Mouse (Mus musculus): ENCODE measurements around the gene Polr3g. TPM values are rescaled to one million over a fixed set of nuclear protein-coding genes. Genes with fewer than 3 reads are reported as not detected.
"Not testable (repeated sequence)": the region's sequence is repeated elsewhere in the genome, so short reads cannot be mapped to it uniquely, and the experiment has no call there.

Gene Polr3g
- total RNA-seq, 2 experiments from 2014 or later: 2.5 to 3.9 TPM

- DNase-seq (ENCODE audit: low spot score in 2 of 2): no peak
Measured at GRCm38 (mm10) chr13:81694446-81694845, 16.4 kb downstream of the Polr3g start.

GRCm38 (mm10) chr13:81691606-81692005 is 19.2 kb downstream of the Polr3g start:
- DNase-seq (ENCODE audit: low spot score in 2 of 2): no peak

More at GRCm38 (mm10) chr13:81694446-81694845, 16.4 kb downstream of the Polr3g start:
- intact Hi-C loops (cut with DNase I): no loop called here

GRCm38 (mm10) chr13:81690477-81690876 is 20.3 kb downstream of the Polr3g start:
- intact Hi-C loops (cut with DNase I): no loop called here
- no peak for DNase-seq (ENCODE audit: low spot score in 2 of 2)

More at GRCm38 (mm10) chr13:81691606-81692005, 19.2 kb downstream of the Polr3g start:
- intact Hi-C loops (cut with DNase I): no loop called here

- intact Hi-C loops (cut with DNase I): no loop called here
- DNase-seq (ENCODE audit: low spot score in 2 of 2): no peak
Measured at GRCm38 (mm10) chr13:81689587-81689986, 21.2 kb downstream of the Polr3g start.

- intact Hi-C loops (cut with DNase I): no loop called here
- DNase-seq (ENCODE audit: low spot score in 2 of 2): no peak
Measured at GRCm38 (mm10) chr13:81684884-81685283, 25.9 kb downstream of the Polr3g start.

- intact Hi-C loops (cut with DNase I): no loop called here
- DNase-seq (ENCODE audit: low spot score in 2 of 2): no peak
Measured at GRCm38 (mm10) chr13:81684258-81684657, 26.6 kb downstream of the Polr3g start.

- DNase-seq (ENCODE audit: low spot score in 2 of 2): no peak
- intact Hi-C loops (cut with DNase I): no loop called here
Measured at GRCm38 (mm10) chr13:81683107-81683506, 27.7 kb downstream of the Polr3g start.

- DNase-seq (ENCODE audit: low spot score in 2 of 2): no peak
- intact Hi-C loops (cut with DNase I): no loop called here
Measured at GRCm38 (mm10) chr13:81675333-81675732, 35.5 kb downstream of the Polr3g start.

GRCm38 (mm10) chr13:81667713-81668112 is 43.1 kb downstream of the Polr3g start:
- no peak for DNase-seq (ENCODE audit: low spot score in 2 of 2)
- intact Hi-C loops (cut with DNase I): no loop called here

- no peak for DNase-seq (ENCODE audit: low spot score in 2 of 2)
- intact Hi-C loops (cut with DNase I): no loop called here
Measured at GRCm38 (mm10) chr13:81664331-81664698, 46.5 kb downstream of the Polr3g start.

- intact Hi-C loops (cut with DNase I): no loop called here
- no peak for DNase-seq (ENCODE audit: low spot score in 2 of 2)
Measured at GRCm38 (mm10) chr13:81663566-81664330, 47.1 kb downstream of the Polr3g start.

- intact Hi-C loops (cut with DNase I): loop anchor here (5.0 to 10.0 kb wide), 2 partner anchors 54 to 773 kb away; partner anchors contain the start of genes Arrdc3, Mblac2 and Polr3g
- DNase-seq (ENCODE audit: low spot score in 2 of 2): peak in 1 of 2 experiments; percentile 16
Measured at GRCm38 (mm10) chr13:81658053-81658752, 52.6 kb downstream of the Polr3g start.

GRCm38 (mm10) chr13:81657351-81658052 is 53.3 kb downstream of the Polr3g start, which contains the start of gene Lysmd3:
Gene Lysmd3 (plus strand): TSS chr13:81657663.
- peak; percentile 90 to 92 for DNase-seq (ENCODE audit: low spot score in 2 of 2)
- intact Hi-C loops (cut with DNase I): loop anchor here (5.0 to 10.0 kb wide), 2 partner anchors 55 to 773 kb away; partner anchors contain the start of genes Arrdc3, Mblac2 and Polr3g

- no peak for DNase-seq (ENCODE audit: low spot score in 2 of 2)
- intact Hi-C loops (cut with DNase I): loop anchor here (5.0 to 10.0 kb wide), 2 partner anchors 55 to 772 kb away; partner anchors contain the start of genes Arrdc3, Mblac2 and Polr3g
Measured at GRCm38 (mm10) chr13:81657008-81657350, 53.8 kb downstream of the Polr3g start.

- intact Hi-C loops (cut with DNase I): loop anchor here (5.0 to 10.0 kb wide), 2 partner anchors 56 to 771 kb away; partner anchors contain the start of genes Arrdc3, Mblac2 and Polr3g
- DNase-seq (ENCODE audit: low spot score in 2 of 2): no peak
Measured at GRCm38 (mm10) chr13:81656091-81656850, 54.5 kb downstream of the Polr3g start.

GRCm38 (mm10) chr13:81650382-81650781 is 60.4 kb downstream of the Polr3g start:
- intact Hi-C loops (cut with DNase I): loop anchor here (10.0 kb wide), 1 partner anchor 766 kb away; the partner anchor contains the start of gene Arrdc3
- not testable (repeated sequence) for DNase-seq (ENCODE audit: low spot score in 2 of 2)

GRCm38 (mm10) chr13:81646348-81646747 is 64.5 kb downstream of the Polr3g start:
- no peak for DNase-seq (ENCODE audit: low spot score in 2 of 2)
- intact Hi-C loops (cut with DNase I): no loop called here

- intact Hi-C loops (cut with DNase I): loop anchor here (5.0 kb wide), 1 partner anchor 118 kb away; no protein-coding TSS in a partner anchor
Measured at GRCm38 (mm10) chr13:81644047-81644565, 66.7 kb downstream of the Polr3g start.

More at GRCm38 (mm10) chr13:81644047-81644565, 66.7 kb downstream of the Polr3g start:
- no peak for DNase-seq (ENCODE audit: low spot score in 2 of 2)

Data from left cerebral cortex, postnatal 14 days (tissue).